Mouse (Mus musculus) lung, adult 2 months (tissue): ENCODE measurements at regions not wholly inside any gene's neighbourhood (a gene's known extent, or its start where the extent isn't known, plus 50 kb on each side); places are given as distances from the start of the nearest gene placed in this dataset.

ENCODE experiments used
- CTCF ChIP-seq: fragments of 200-500 bp; IDR thresholded peaks from 2 replicates; pipeline ENCODE4 v1.5.1; 2011; ENCODE audit warnings: mild to moderate bottlenecking, low read length, control low read depth; ENCODE audit not compliant: insufficient read depth
- POLR2A ChIP-seq: fragments of 200-500 bp; IDR thresholded peaks from 2 replicates; pipeline ENCODE4 v1.6.1; 2011; ENCODE audit warnings: low read depth, mild to moderate bottlenecking, control low read depth, low read length, borderline replicate concordance; ENCODE audit errors: extremely low read depth

GRCm38 (mm10) chr10:17196205-17196604, 526.8 kb upstream of the Cited2 start:
- TF ChIP-seq CTCF (no peak), POLR2A (no peak)
